Mouse (Mus musculus): ENCODE measurements around the gene Snta1.

Gene Snta1

GRCm38 (mm10) chr2:154407643-154408445, at the start of gene Snta1:
Gene Snta1 (minus strand): TSS chr2:154408099.
- peak; percentile 88 to 90 for DNase-seq

GRCm38 (mm10) chr2:154456621-154457020, 48.7 kb upstream of the Snta1 start:
- DNase-seq: no peak

- DNase-seq: no peak
These were observed 47.9 kb upstream of the Snta1 start for GRCm38 (mm10) chr2:154455776-154456175.

GRCm38 (mm10) chr2:154454605-154455004, 46.7 kb upstream of the Snta1 start:
- no peak for DNase-seq

GRCm38 (mm10) chr2:154454099-154454498, 46.2 kb upstream of the Snta1 start:
- DNase-seq: no peak

GRCm38 (mm10) chr2:154452951-154453350, 45.1 kb upstream of the Snta1 start:
- peak in 1 of 2 experiments; percentile 36 for DNase-seq

GRCm38 (mm10) chr2:154448633-154449032, 40.7 kb upstream of the Snta1 start:
- DNase-seq: no peak

GRCm38 (mm10) chr2:154447821-154448220, 39.9 kb upstream of the Snta1 start:
- no peak for DNase-seq

- no peak for DNase-seq
These were observed 32.6 kb upstream of the Snta1 start for GRCm38 (mm10) chr2:154440453-154440852.

- no peak for DNase-seq
These were observed 29.3 kb upstream of the Snta1 start for GRCm38 (mm10) chr2:154437191-154437527.

- DNase-seq: peak in 1 of 2 experiments; percentile 71
These were observed 28.7 kb upstream of the Snta1 start, which contains the start of gene Cbfa2t2 for GRCm38 (mm10) chr2:154436458-154437190. Gene Cbfa2t2 (plus strand): TSS chr2:154436481.

- DNase-seq: peak; percentile 97 to 98
These were observed 28.2 kb upstream of the Snta1 start for GRCm38 (mm10) chr2:154436076-154436457.

GRCm38 (mm10) chr2:154434690-154435089, 26.8 kb upstream of the Snta1 start:
- no peak for DNase-seq

- DNase-seq: peak; percentile 79 to 84
These were observed 25.5 kb upstream of the Snta1 start for GRCm38 (mm10) chr2:154433391-154433790.

- no peak for DNase-seq
These were observed 24.8 kb upstream of the Snta1 start for GRCm38 (mm10) chr2:154432696-154433095.

GRCm38 (mm10) chr2:154430566-154430965, 22.7 kb upstream of the Snta1 start:
- DNase-seq: no peak

- DNase-seq: peak in 1 of 2 experiments; percentile 62
These were observed 20.0 kb upstream of the Snta1 start for GRCm38 (mm10) chr2:154427853-154428360.

GRCm38 (mm10) chr2:154426905-154427852, 19.3 kb upstream of the Snta1 start:
- no peak for DNase-seq

- DNase-seq: peak; percentile 50 to 59
These were observed 18.4 kb upstream of the Snta1 start for GRCm38 (mm10) chr2:154426188-154426904.

GRCm38 (mm10) chr2:154425522-154425921, 17.6 kb upstream of the Snta1 start:
- no peak for DNase-seq

- no peak for DNase-seq
These were observed 15.6 kb upstream of the Snta1 start for GRCm38 (mm10) chr2:154423548-154423947.

GRCm38 (mm10) chr2:154422181-154422580, 14.3 kb upstream of the Snta1 start:
- no peak for DNase-seq
